Mouse (Mus musculus): ENCODE results near the gene Vstm5.

DNA sequence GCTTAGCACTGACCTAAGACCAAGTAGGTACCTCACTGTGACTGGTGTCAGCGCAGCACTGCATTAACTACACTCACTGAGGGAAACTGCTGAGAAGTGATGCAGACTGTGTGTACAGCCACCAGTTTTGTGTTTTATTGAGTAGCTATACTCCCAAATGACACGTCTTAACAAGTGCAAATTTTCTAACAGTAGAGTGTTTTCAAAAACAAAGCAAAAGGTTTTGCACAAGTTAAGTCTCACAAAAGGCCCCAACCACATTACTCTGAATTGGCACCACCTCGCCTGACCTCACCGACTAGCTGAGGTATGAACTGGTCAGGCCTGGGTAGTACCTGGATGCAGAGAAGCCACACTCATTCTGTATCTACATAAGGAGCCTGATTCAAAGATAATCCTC, 38.0 kb downstream of the Vstm5 start:
- no peak for TF ChIP-seq CTCF (IDR thresholded peaks at IDR 0.05; ENCODE audit: low read depth, low read length)
- TF ChIP-seq TAL1 (conservative IDR thresholded peaks at IDR 0.05; ENCODE audit: low read depth, low read length): no peak
